Mouse (Mus musculus) testis, adult 2 months (tissue): ENCODE measurements around the gene Vrk2.

Experiments
- CTCF ChIP-seq: fragments of 200-500 bp; IDR thresholded peaks from 2 replicates; pipeline ENCODE4 v1.5.1; 2012; ENCODE audit warnings: low read depth, mild to moderate bottlenecking, inconsistent platforms, low read length, moderate library complexity; ENCODE audit not compliant: control insufficient read depth, insufficient read depth, insufficient replicate concordance
- POLR2A ChIP-seq: fragments of 200-500 bp; IDR thresholded peaks from 2 replicates; pipeline ENCODE4 v1.6.1; 2012; ENCODE audit warnings: low read depth, mild to moderate bottlenecking, inconsistent platforms, low read length, moderate library complexity; ENCODE audit not compliant: control insufficient read depth

- no peak for TF ChIP-seq CTCF
- no peak for TF ChIP-seq POLR2A
Observed at GRCm38 (mm10) chr11:26594487-26594886, 688 bp upstream of the Vrk2 start.
